In the genomic region with DNA sequence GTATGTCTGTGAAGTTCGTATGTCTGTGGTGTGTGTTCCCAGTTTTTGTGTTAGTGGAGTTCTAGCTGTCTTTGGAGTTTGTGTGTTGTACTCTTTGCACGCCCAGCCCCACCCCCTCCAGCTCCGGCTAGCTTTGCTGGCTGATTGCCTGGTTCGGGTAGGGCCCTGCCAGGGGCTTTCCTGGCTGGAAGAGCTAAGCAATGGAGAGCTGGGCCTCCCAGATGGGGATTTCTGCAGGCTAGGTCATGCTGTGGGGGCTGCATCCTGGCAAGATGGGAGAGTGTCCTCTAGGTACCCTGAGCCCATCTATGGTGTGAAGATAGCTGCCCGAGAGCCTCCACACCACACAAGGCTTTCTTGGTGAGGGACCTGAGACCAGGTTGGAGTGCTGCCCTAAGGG, we compare ENCODE assay signal across 9 mouse cellular contexts. TPM values are rescaled to one million over a fixed set of nuclear protein-coding genes. Genes with fewer than 3 reads are reported as not detected.
DNase-seq lines count a peak whose midpoint lies in the region; ATAC-seq and TF ChIP-seq lines count a peak whose summit lies in the region.
"Had no signal": no experiment of that assay in that cellular context is flagged by ENCODE, and none has a peak within 500 bp of the region (broad histone marks: within the 10 kb centered on the region; RNA-seq: fewer than 3 reads in every experiment).

No protein-coding gene starts in this region.

- TF ChIP-seq POLR2A in brain, embryonic 14.5 days (IDR thresholded peaks at IDR 0.05; ENCODE audit: borderline replicate concordance, extremely low read depth, insufficient read depth, insufficient read length, poor library complexity, severe bottlenecking), result no peak

- DNase-seq in heart, adult 11 months, result peak; percentile 98
- DNase-seq in heart, postnatal 25 days (ENCODE audit: low spot score), result no peak
- DNase-seq in brain, embryonic 14.5 days (ENCODE audit: low read depth), result peak; percentile 90
- no peak for DNase-seq in heart, embryonic 10.5 days (ENCODE audit: low spot score)
- peak; percentile 70 to 74 for DNase-seq in kidney, adult 8-10 months
- DNase-seq in lung, postnatal 10 days, result peak; percentile 94
- DNase-seq in embryo, embryonic 11 days, result no peak

- no peaks in the 10 kb centered on the region for H3K9me3 ChIP-seq in heart, embryonic 10.5 days
- H3K9me3 ChIP-seq: midbrain, embryonic 12.5 days had no signal

- TF ChIP-seq CTCF in brain, embryonic 14.5 days (IDR thresholded peaks at IDR 0.05; ENCODE audit: borderline replicate concordance, extremely low read depth, insufficient read depth, insufficient read length), result no peak

- H3K4me3 ChIP-seq in heart, embryonic 10.5 days, result no peak overlapping the region
- H3K4me3 ChIP-seq: midbrain, embryonic 12.5 days had no signal

- no peaks in the 10 kb centered on the region for H3K36me3 ChIP-seq in heart, embryonic 10.5 days
- H3K36me3 ChIP-seq: midbrain, embryonic 12.5 days had no signal

- no peak for ATAC-seq in megakaryocyte progenitor cell, adult 5-6 weeks (replicated peaks; ENCODE audit: poor library complexity)

- H3K4me1 ChIP-seq in heart, embryonic 10.5 days, result peaks cover 25% of the 10 kb centered on the region

- H3K27me3 ChIP-seq in heart, embryonic 10.5 days (ENCODE audit: insufficient read depth, poor library complexity, severe bottlenecking), result peaks cover 5% of the 10 kb centered on the region; the same call in 1 of the 2 replicates
- H3K27me3 ChIP-seq: midbrain, embryonic 12.5 days had no signal

- WGBS in heart, embryonic 10.5 days, result 59% methylated on average over 5 of the region's 5 CpGs

- intact Hi-C loops in heart, postnatal 25 days (cut with DNase I), result no loop called here

- peak overlapping the region; percentile 63; the same call in 1 of the 2 replicates for H3K27ac ChIP-seq in heart, embryonic 10.5 days
- H3K27ac ChIP-seq: midbrain, embryonic 12.5 days had no signal

RNA-seq across cellular contexts. Expression of a gene that starts 28.4 kb away (rescaled TPM):
- total RNA-seq in heart, postnatal 25 days (2021), result 10 to 100 TPM; 18.7 to 29.0 TPM
- 21.2 and 29.9 TPM in 2 replicates for polyA plus RNA-seq in brain, embryonic 14.5 days (2012; rRNA removed)
- 20.9 and 22.0 TPM in 2 replicates for polyA plus RNA-seq in heart, embryonic 10.5 days (2016; fragmentation: Nextera tagmentation; extraction: Ambion mirVana)
- total RNA-seq in megakaryocyte progenitor cell, adult 5-6 weeks (2015), result 10.9 and 13.8 TPM in 2 replicates
- total RNA-seq in megakaryocyte progenitor cell, adult 5-6 weeks (2017), result 11.5 and 15.1 TPM in 2 replicates

Comparison
In these comparisons a context has a peak if more than half of its experiments do, and no peak if none do; other contexts are left out.
1. DNase-seq: peak in heart, adult 11 months (single experiment), brain, embryonic 14.5 days (single experiment), kidney, adult 8-10 months (2 of 2) and lung, postnatal 10 days (single experiment); none in heart, postnatal 25 days (single experiment), heart, embryonic 10.5 days (single experiment) and embryo, embryonic 11 days (single experiment).